Mouse (Mus musculus) myocyte (in vitro differentiated cells): ENCODE measurements around the gene Fkbp6.

Experiments
- CEBPB ChIP-seq: IDR thresholded peaks from 2 replicates; pipeline ENCODE4 v1.6.1; 2011; ENCODE audit warnings: mild to moderate bottlenecking, moderate library complexity; ENCODE audit not compliant: poor library complexity, insufficient read depth, severe bottlenecking
- E2F4 ChIP-seq: IDR thresholded peaks from one replicate; pipeline ENCODE4 v1.6.1; 2011; ENCODE audit warnings: mild to moderate bottlenecking, control low read depth, moderate library complexity; ENCODE audit not compliant: insufficient read depth
- MAX ChIP-seq: IDR thresholded peaks from one replicate; pipeline ENCODE4 v1.6.1; 2011; ENCODE audit warnings: low read depth, mild to moderate bottlenecking, control low read depth
- MYOD1 ChIP-seq, 3 experiments: IDR thresholded peaks; one replicate each; pipeline ENCODE4 v1.6.1; 2011; ENCODE audit warnings: control low read depth in 2 of 3, low read depth in 2 of 3, mild to moderate bottlenecking in 2 of 3, moderate library complexity in 1 of 3; ENCODE audit not compliant: insufficient read length in 2 of 3, control insufficient read depth in 1 of 3
- MYOG ChIP-seq, 3 experiments: IDR thresholded peaks; one replicate each; pipeline ENCODE4 v1.6.1; 2011; ENCODE audit warnings: control low read depth in 2 of 3, low read depth in 2 of 3, mild to moderate bottlenecking in 2 of 3; ENCODE audit not compliant: insufficient read length in 2 of 3, control insufficient read depth in 1 of 3, insufficient read depth in 1 of 3
- POLR2A ChIP-seq: IDR thresholded peaks from one replicate; pipeline ENCODE4 v1.6.1; 2011; ENCODE audit warnings: low read depth, mild to moderate bottlenecking, control low read depth, moderate library complexity; ENCODE audit not compliant: insufficient read length
- POLR2AphosphoS2 ChIP-seq: IDR thresholded peaks from one replicate; pipeline ENCODE4 v1.6.1; 2011; ENCODE audit warnings: low read depth, control low read depth; ENCODE audit not compliant: insufficient read length
- SRF ChIP-seq: IDR thresholded peaks from one replicate; pipeline ENCODE4 v1.6.1; 2011; ENCODE audit warnings: low read depth; ENCODE audit not compliant: control insufficient read depth, insufficient read length
- USF1 ChIP-seq: IDR thresholded peaks from one replicate; pipeline ENCODE4 v1.6.1; 2011; ENCODE audit warnings: low read depth, mild to moderate bottlenecking, control low read depth, moderate library complexity

- TF ChIP-seq MYOD1 (IDR thresholded peaks at IDR 0.05; ENCODE audit: control insufficient read depth in 1 of 3, insufficient read length in 2 of 3, low read depth in 2 of 3), result no peak
- TF ChIP-seq SRF, result no peak
- TF ChIP-seq POLR2AphosphoS2, result no peak
- no peak for TF ChIP-seq E2F4
- TF ChIP-seq POLR2A, result no peak
- no peak for TF ChIP-seq CEBPB
- no peak for TF ChIP-seq USF1
- no peak for TF ChIP-seq MAX
- no peak for TF ChIP-seq MYOG (IDR thresholded peaks at IDR 0.05; ENCODE audit: control insufficient read depth in 1 of 3, insufficient read depth in 1 of 3, insufficient read length in 2 of 3, low read depth in 2 of 3)
These were observed 103.3 kb downstream of the Fkbp6 start for GRCm38 (mm10) chr5:135246531-135246930.
